Mouse (Mus musculus) megakaryocyte-erythroid progenitor cell, adult 5-6 weeks (primary cell): ENCODE measurements around the gene Zfyve1. TPM values are rescaled to one million over a fixed set of nuclear protein-coding genes. Genes with fewer than 3 reads are reported as not detected.

Experiments used
- total RNA-seq, 2 experiments: library from RNA; stranded (forward) in 1 of 2; stranded (reverse) in 1 of 2; fragments of 200-1000, 215-1000 nt in 1 of 2; fragments of >200 nt in 1 of 2; fragmentation: Nextera tagmentation in 1 of 2; gene quantifications; 2 replicates each; pipeline ENCODE4 v1.2.3; 2014 to 2017

Zfyve1 gene
- total RNA-seq, 2 experiments from 2014 or later, result 10.7 to 14.2 TPM

Other genes with a start within 250 kb of the Zfyve1 start
- gene Dpf3, start 109.5 kb downstream of the Zfyve1 start, total RNA-seq (2014; fragmentation: Nextera tagmentation), result 4.9 and 17.9 TPM in 2 replicates
- 26.6 and 35.6 TPM in 2 replicates for gene Dpf3, start 109.5 kb downstream of the Zfyve1 start, total RNA-seq (2017)
- gene Dcaf4, start 76.8 kb downstream of the Zfyve1 start, total RNA-seq (2014; fragmentation: Nextera tagmentation), result 31.4 and 49.2 TPM in 2 replicates
- 29.8 and 38.6 TPM in 2 replicates for gene Dcaf4, start 76.8 kb downstream of the Zfyve1 start, total RNA-seq (2017)
- gene Rbm25, start 34.0 kb upstream of the Zfyve1 start, total RNA-seq (2014; fragmentation: Nextera tagmentation), result 310 and 350 TPM in 2 replicates
- gene Rbm25, start 34.0 kb upstream of the Zfyve1 start, total RNA-seq (2017), result 341 and 447 TPM in 2 replicates
- 39.1 and 42.3 TPM in 2 replicates for gene Psen1, start 90.9 kb upstream of the Zfyve1 start, total RNA-seq (2014; fragmentation: Nextera tagmentation)
- 30.2 and 55.7 TPM in 2 replicates for gene Psen1, start 90.9 kb upstream of the Zfyve1 start, total RNA-seq (2017)
- gene Papln, start 166.4 kb upstream of the Zfyve1 start, total RNA-seq (2014; fragmentation: Nextera tagmentation), result not detected in 2 replicates
- not detected in 2 replicates for gene Papln, start 166.4 kb upstream of the Zfyve1 start, total RNA-seq (2017)